Mouse (Mus musculus) heart, adult 2 months (tissue): ENCODE measurements around the gene Bsg. TPM values are rescaled to one million over a fixed set of nuclear protein-coding genes. Genes with fewer than 3 reads are reported as not detected.
"Not testable (repeated sequence)": the region's sequence is repeated elsewhere in the genome, so short reads cannot be mapped to it uniquely, and the experiment has no call there.

ENCODE experiments used
- DNase-seq, 2 experiments: peaks; one replicate each; pipeline ENCODE4 v3.0.0; 2021
- H3K27ac ChIP-seq: fragments of 200-600 bp; 2 replicates; pipeline ENCODE4 v1.8.1; 2022
- H3K27me3 ChIP-seq: fragments of 200-500 bp; 2 replicates; pipeline ENCODE4 v1.6.1; 2012; ENCODE audit warnings: mild to moderate bottlenecking, low read length, inconsistent platforms, mixed read lengths; ENCODE audit not compliant: control insufficient read depth, insufficient read depth
- H3K36me3 ChIP-seq: fragments of 200-500 bp; 2 replicates; pipeline ENCODE4 v1.6.1; 2012; ENCODE audit warnings: low read length, inconsistent platforms; ENCODE audit not compliant: control insufficient read depth, insufficient read depth
- H3K4me1 ChIP-seq: fragments of 200-500 bp; 2 replicates; pipeline ENCODE4 v1.6.1; 2011; ENCODE audit warnings: low read length; ENCODE audit not compliant: control insufficient read depth, insufficient read depth
- H3K4me3 ChIP-seq: fragments of 200-600 bp; 2 replicates; pipeline ENCODE4 v1.8.1; 2022
- H3K79me2 ChIP-seq: fragments of 200-500 bp; replicated peaks from 2 replicates; pipeline ENCODE4 v1.6.1; 2012; ENCODE audit warnings: mild to moderate bottlenecking, inconsistent platforms, low read length, moderate library complexity, mixed read lengths; ENCODE audit not compliant: control insufficient read depth, insufficient read depth
- H3K9ac ChIP-seq: fragments of 200-500 bp; 2 replicates; pipeline ENCODE4 v1.6.1; 2012; ENCODE audit warnings: low read depth, mild to moderate bottlenecking, control low read depth, inconsistent platforms, low read length, mixed read lengths
- CTCF ChIP-seq: fragments of 200-600 bp; IDR thresholded peaks from 2 replicates; pipeline ENCODE4 v1.8.1; 2022; ENCODE audit warnings: antibody characterized with exemption, mild to moderate bottlenecking, moderate library complexity
- EP300 ChIP-seq: fragments of 200-500 bp; IDR thresholded peaks from 2 replicates; pipeline ENCODE4 v1.6.1; 2011; ENCODE audit warnings: low read depth, low read length, control low read depth; ENCODE audit not compliant: insufficient read depth
- POLR2A ChIP-seq: fragments of 200-500 bp; IDR thresholded peaks from 2 replicates; pipeline ENCODE4 v1.6.1; 2011; ENCODE audit warnings: mild to moderate bottlenecking, low read depth, low read length, control low read depth; ENCODE audit not compliant: insufficient read depth
- WGBS: fragments of 180-500 bp; shearing (Covaris S2); methylation state at CpG from one replicate; pipeline ENCODE4 v1.1.7; 2018; 5-methylcytosine and 5-hydroxymethylcytosine counted together
- intact Hi-C: fragments of 180-260 bp; cut with DNase I; formaldehyde crosslinking; loops from one replicate; pipeline ENCODE4 v1.15.1; 2025
- polyA plus RNA-seq: library from polyadenylated mRNA; depleted of rRNA; stranded (reverse); fragments of >200 nt; gene quantifications from 2 replicates; pipeline ENCODE4 v1.2.3, GENCODE M21; 2012; rRNA removed
- total RNA-seq, 2 experiments: library from RNA; stranded (reverse); gene quantifications; 2 replicates each; pipeline ENCODE4 v1.2.3; 2021

Gene Bsg
- total and polyA plus RNA-seq, 3 experiments = 1,364 to 1,570 (median 1,491) TPM

DNA sequence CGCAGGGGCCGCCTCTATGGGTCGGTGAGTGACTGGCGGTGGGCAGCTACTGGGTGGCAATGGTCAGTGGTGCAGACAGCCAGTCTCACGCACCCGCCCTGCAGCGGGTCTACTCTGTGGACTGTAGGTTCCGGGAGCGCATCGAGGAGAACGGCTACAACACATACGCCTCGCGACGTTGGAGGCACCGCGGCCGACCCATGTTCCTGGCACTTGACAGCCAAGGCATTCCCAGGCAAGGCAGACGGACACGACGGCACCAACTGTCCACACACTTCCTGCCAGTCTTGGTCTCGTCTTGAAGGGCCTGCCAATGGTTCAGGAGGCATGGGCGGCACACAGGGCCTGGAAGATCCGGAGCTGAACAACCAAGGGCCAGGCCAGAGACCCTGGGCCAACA is 52.4 kb downstream of the Bsg start:
- intact Hi-C loops = no loop called here
- Histone ChIP-seq H3K27me3 (no peaks in the 10 kb centered on the region), H3K36me3 (no peaks in the 10 kb centered on the region)

DNA sequence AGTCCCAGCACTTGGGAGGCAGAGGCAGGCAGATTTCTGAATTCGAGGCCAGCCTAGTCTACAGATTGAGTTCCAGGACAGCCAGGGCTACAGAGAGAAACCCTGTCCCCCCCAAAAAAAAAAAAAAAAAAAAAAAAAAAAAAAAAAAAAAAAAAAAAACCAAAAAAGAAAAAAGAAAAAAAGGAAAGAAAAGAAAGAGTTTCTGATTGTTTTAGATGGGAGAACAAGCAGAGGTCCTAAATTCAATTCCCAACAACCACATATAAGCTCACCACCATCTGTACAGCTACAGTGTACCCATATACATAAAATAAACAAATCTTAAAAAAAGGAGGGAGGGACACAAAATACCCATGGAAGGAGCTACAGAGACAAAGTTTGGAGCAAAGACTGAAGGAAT is 55.4 kb downstream of the Bsg start:
- H3K4me1 ChIP-seq, intact Hi-C loops, H3K79me2 ChIP-seq, H3K9ac ChIP-seq, H3K27me3 ChIP-seq, H3K27ac ChIP-seq, H3K4me3 ChIP-seq, H3K36me3 ChIP-seq, DNase-seq: not testable (repeated sequence)
- WGBS = 96% methylated on average over 1 of the region's 1 CpGs

More for the DNA sequence above, 52.4 kb downstream of the Bsg start:
- no peak for TF ChIP-seq CTCF
- TF ChIP-seq POLR2A = no peak
- TF ChIP-seq EP300 = no peak
- no peaks in the 10 kb centered on the region for H3K79me2 ChIP-seq
- H3K4me3 ChIP-seq = no peak overlapping the region
- peaks cover 2% of the 10 kb centered on the region for H3K4me1 ChIP-seq
- DNase-seq = no peak
- 88% methylated on average over 24 of the region's 24 CpGs for WGBS
- H3K9ac ChIP-seq = no peak overlapping the region
- no peak overlapping the region for H3K27ac ChIP-seq

DNA sequence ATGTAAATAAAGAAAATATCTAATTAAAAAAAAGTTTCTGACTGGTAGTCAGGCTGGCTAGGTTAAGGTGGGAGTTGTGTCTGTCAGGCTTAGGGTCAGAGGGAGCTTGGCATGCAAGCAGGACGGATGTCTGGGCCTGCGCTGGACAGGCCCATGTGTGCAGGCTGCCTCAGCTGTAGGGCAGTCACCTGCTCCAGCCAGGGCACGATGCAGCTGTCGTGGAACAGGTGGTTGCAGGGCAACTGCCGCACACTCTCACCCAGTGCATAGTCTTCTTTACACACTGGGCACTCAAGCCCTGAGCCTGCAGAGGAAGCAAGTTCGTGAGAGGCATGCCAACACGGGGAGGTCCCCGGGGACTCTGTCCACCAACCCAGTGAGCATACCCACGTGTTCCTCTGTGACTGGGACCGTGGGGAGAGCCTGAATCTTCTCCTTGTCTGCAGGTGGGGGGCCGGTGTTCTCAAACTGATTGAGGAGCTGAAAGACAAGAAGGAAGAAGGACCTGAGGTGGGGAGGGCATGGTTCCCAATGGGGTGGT is 56.4 kb downstream of the Bsg start:
- WGBS = 79% methylated on average over 11 of the region's 11 CpGs
- H3K27me3 ChIP-seq = no peaks in the 10 kb centered on the region
- TF ChIP-seq EP300 (no peak), CTCF (no peak), POLR2A (no peak)
- H3K9ac ChIP-seq = no peak overlapping the region
- H3K79me2 ChIP-seq = peaks cover 4% of the 10 kb centered on the region; the same call in 1 of the 2 replicates
- H3K36me3 ChIP-seq = no peaks in the 10 kb centered on the region
- no peak overlapping the region for H3K4me3 ChIP-seq
- intact Hi-C loops = no loop called here
- no peak overlapping the region for H3K27ac ChIP-seq
- no peak for DNase-seq
- H3K4me1 ChIP-seq = peaks cover 8% of the 10 kb centered on the region

Other genes with a start within 250 kb of the Bsg start
- not detected for gene Vmn2r83, start 235.8 kb upstream of the Bsg start, total RNA-seq
- gene Vmn2r83, start 235.8 kb upstream of the Bsg start, polyA plus RNA-seq = not detected in 2 replicates
- gene Plpp2, start 170.7 kb upstream of the Bsg start, total RNA-seq = 1 to 10 TPM; 2.3 to 3.5 TPM
- 2.4 and 3.8 TPM in 2 replicates for gene Plpp2, start 170.7 kb upstream of the Bsg start, polyA plus RNA-seq
- 10 to 100 TPM; 12.7 to 12.9 TPM for gene Mier2, start 149.3 kb upstream of the Bsg start, total RNA-seq
- 27.4 and 31.8 TPM in 2 replicates for gene Mier2, start 149.3 kb upstream of the Bsg start, polyA plus RNA-seq
- gene Theg, start 117.2 kb upstream of the Bsg start, total RNA-seq = not detected
- 0.10 TPM in 1 of 2 replicates, not detected in the other for gene Theg, start 117.2 kb upstream of the Bsg start, polyA plus RNA-seq
- under 1 TPM in 1 of 2 experiments, not detected in 1; 0.10 TPM for gene C2cd4c, start 90.5 kb upstream of the Bsg start, total RNA-seq
- 0.02 and 0.09 TPM in 2 replicates for gene C2cd4c, start 90.5 kb upstream of the Bsg start, polyA plus RNA-seq
- gene Shc2, start 66.6 kb upstream of the Bsg start, total RNA-seq = 1 to 10 TPM; 1.9 to 2.1 TPM
- 2.9 and 3.7 TPM in 2 replicates for gene Shc2, start 66.6 kb upstream of the Bsg start, polyA plus RNA-seq
- not detected for gene Odf3l2, start 58.8 kb upstream of the Bsg start, total RNA-seq
- not detected in 2 replicates for gene Odf3l2, start 58.8 kb upstream of the Bsg start, polyA plus RNA-seq
- gene Madcam1, start 39.9 kb upstream of the Bsg start, total RNA-seq = not detected
- not detected in 2 replicates for gene Madcam1, start 39.9 kb upstream of the Bsg start, polyA plus RNA-seq
- 10 to 100 TPM; 16.5 to 18.8 TPM for gene Tpgs1, start 35.1 kb upstream of the Bsg start, total RNA-seq
- 18.0 and 28.1 TPM in 2 replicates for gene Tpgs1, start 35.1 kb upstream of the Bsg start, polyA plus RNA-seq
- 100 to 1,000 TPM; 196 to 216 TPM for gene Cdc34, start 22.3 kb upstream of the Bsg start, total RNA-seq
- 352 and 397 TPM in 2 replicates for gene Cdc34, start 22.3 kb upstream of the Bsg start, polyA plus RNA-seq
- gene Gzmm, start 15.5 kb upstream of the Bsg start, total RNA-seq = 1 to 10 TPM; 6.4 to 6.5 TPM
- gene Gzmm, start 15.5 kb upstream of the Bsg start, polyA plus RNA-seq = 7.4 and 9.2 TPM in 2 replicates
- gene Hcn2, start 12.1 kb downstream of the Bsg start, total RNA-seq = 10 to 100 TPM; 17.0 to 17.5 TPM
- 23.8 and 33.5 TPM in 2 replicates for gene Hcn2, start 12.1 kb downstream of the Bsg start, polyA plus RNA-seq
- gene Polrmt, start 42.1 kb downstream of the Bsg start, total RNA-seq = 10 to 100 TPM; 42.2 to 44.7 TPM
- gene Polrmt, start 42.1 kb downstream of the Bsg start, polyA plus RNA-seq = 47.0 and 52.3 TPM in 2 replicates
- gene Fgf22, start 50.6 kb downstream of the Bsg start, total RNA-seq = not detected
- not detected in 2 replicates for gene Fgf22, start 50.6 kb downstream of the Bsg start, polyA plus RNA-seq
- 10 to 100 TPM; 22.9 to 23.6 TPM for gene Rnf126, start 62.5 kb downstream of the Bsg start, total RNA-seq
- gene Rnf126, start 62.5 kb downstream of the Bsg start, polyA plus RNA-seq = 41.4 and 48.0 TPM in 2 replicates
- 1 to 10 TPM; 3.8 to 4.7 TPM for gene Fstl3, start 72.8 kb downstream of the Bsg start, total RNA-seq
- 9.7 and 11.9 TPM in 2 replicates for gene Fstl3, start 72.8 kb downstream of the Bsg start, polyA plus RNA-seq
- not detected for gene Prss57, start 86.5 kb downstream of the Bsg start, total RNA-seq
- gene Prss57, start 86.5 kb downstream of the Bsg start, polyA plus RNA-seq = 0.08 and 0.20 TPM in 2 replicates
- 10 to 100 TPM; 51.4 to 55.6 TPM for gene Palm, start 89.1 kb downstream of the Bsg start, total RNA-seq
- 31.4 and 36.6 TPM in 2 replicates for gene Palm, start 89.1 kb downstream of the Bsg start, polyA plus RNA-seq
- under 1 TPM; 0.50 to 0.52 TPM for gene Misp, start 116.5 kb downstream of the Bsg start, total RNA-seq
- gene Misp, start 116.5 kb downstream of the Bsg start, polyA plus RNA-seq = 0.26 and 0.82 TPM in 2 replicates
- gene Ptbp1, start 149.9 kb downstream of the Bsg start, total RNA-seq = 10 to 100 TPM; 43.9 to 51.8 TPM
- gene Ptbp1, start 149.9 kb downstream of the Bsg start, polyA plus RNA-seq = 47.5 and 52.6 TPM in 2 replicates
- gene Prtn3, start 170.0 kb downstream of the Bsg start, total RNA-seq = 1 to 10 TPM in 1 of 2 experiments, under 1 TPM in 1; 0.55 to 1.2 TPM
- 0.84 TPM in 1 of 2 replicates, not detected in the other for gene Prtn3, start 170.0 kb downstream of the Bsg start, polyA plus RNA-seq
- gene Plppr3, start 170.1 kb downstream of the Bsg start, total RNA-seq = under 1 TPM; 0.20 to 0.31 TPM
- 0.50 and 0.80 TPM in 2 replicates for gene Plppr3, start 170.1 kb downstream of the Bsg start, polyA plus RNA-seq
- not detected for gene Elane, start 181.8 kb downstream of the Bsg start, total RNA-seq
- gene Elane, start 181.8 kb downstream of the Bsg start, polyA plus RNA-seq = 0.23 TPM in 1 of 2 replicates, not detected in the other
- 10 to 100 TPM; 22.9 to 98.7 TPM for gene Cfd, start 186.4 kb downstream of the Bsg start, total RNA-seq
- gene Cfd, start 186.4 kb downstream of the Bsg start, polyA plus RNA-seq = 85.9 and 490 TPM in 2 replicates
- 10 to 100 TPM; 40.8 to 54.1 TPM for gene Med16, start 204.4 kb downstream of the Bsg start, total RNA-seq
- gene Med16, start 204.4 kb downstream of the Bsg start, polyA plus RNA-seq = 54.9 and 62.4 TPM in 2 replicates
- gene Gm26602, start 206.4 kb downstream of the Bsg start, total RNA-seq = not detected
- gene Gm26602, start 206.4 kb downstream of the Bsg start, polyA plus RNA-seq = not detected in 2 replicates
- under 1 TPM; 0.10 to 0.25 TPM for gene Kiss1r, start 212.5 kb downstream of the Bsg start, total RNA-seq
- 0.79 and 1.5 TPM in 2 replicates for gene Kiss1r, start 212.5 kb downstream of the Bsg start, polyA plus RNA-seq
- gene R3hdm4, start 216.7 kb downstream of the Bsg start, total RNA-seq = 10 to 100 TPM; 82.4 to 85.6 TPM
- 119 and 123 TPM in 2 replicates for gene R3hdm4, start 216.7 kb downstream of the Bsg start, polyA plus RNA-seq
- gene Arid3a, start 222.6 kb downstream of the Bsg start, total RNA-seq = 1 to 10 TPM; 1.3 to 1.5 TPM
- 0.88 and 1.7 TPM in 2 replicates for gene Arid3a, start 222.6 kb downstream of the Bsg start, polyA plus RNA-seq